Mouse (Mus musculus) natural killer cell, adult 2 months (primary cell): ENCODE measurements around the gene Rasa3.

Experiments
- DNase-seq, 2 experiments: peaks; one replicate each; pipeline ENCODE4 v3.0.0; 2022; ENCODE audit warnings: low spot score in 2 of 2

Rasa3 gene

DNA sequence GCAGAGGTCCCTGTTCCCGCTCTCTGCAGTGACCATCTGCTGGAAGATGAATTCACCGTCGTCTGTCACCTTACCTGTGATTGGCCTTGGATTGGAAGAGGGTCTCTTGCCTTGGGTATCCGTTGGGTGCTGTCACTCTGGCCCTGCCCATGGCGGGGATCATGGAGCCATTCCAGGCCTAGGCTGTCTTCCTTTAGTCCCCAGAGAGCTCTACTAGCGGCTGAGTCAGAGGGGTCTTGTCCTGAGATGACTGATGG, 125.9 kb downstream of the Rasa3 start:
- no peak for DNase-seq

DNA sequence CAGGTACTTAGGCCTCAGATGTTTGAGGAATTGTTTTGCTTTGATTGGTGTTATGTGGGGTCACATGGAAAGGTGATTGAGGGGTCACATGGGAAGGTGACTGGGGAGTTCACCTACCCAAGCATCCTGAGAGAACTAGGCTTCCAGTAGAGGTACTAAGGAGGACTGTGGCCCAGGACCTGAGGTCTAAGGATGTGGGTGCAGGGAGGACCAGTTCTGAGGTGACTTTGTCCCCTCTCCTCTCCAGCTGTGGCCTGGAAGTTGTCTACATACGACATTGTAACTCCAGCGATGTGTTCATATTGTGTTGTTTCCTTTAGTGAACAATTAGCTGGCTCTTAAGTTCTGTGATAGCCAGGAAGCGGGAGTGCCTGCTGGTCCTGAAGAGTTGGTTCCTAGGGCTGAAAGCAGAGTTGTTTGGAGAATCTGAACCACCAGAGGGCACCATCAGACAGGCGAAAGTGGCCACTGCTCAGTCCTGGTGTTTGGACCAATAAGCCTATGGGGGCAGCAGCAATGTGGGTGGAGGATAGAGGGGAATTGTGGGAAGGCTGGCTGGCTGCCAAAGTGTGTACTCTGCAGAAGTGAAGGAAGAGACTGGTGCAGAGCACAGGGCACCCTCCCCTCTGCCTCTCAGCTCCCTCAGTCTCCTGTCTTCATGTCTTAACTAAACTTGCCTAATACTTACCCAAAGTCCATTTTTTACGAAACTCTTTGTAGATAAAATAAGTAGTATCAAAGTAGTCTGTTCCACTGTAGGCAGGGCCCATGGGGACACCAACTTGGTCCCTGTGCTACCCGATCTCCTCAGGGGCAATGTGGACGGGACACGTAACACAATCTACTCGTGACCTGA, 126.5 kb downstream of the Rasa3 start:
- peak; percentile 54 to 79 for DNase-seq

DNA sequence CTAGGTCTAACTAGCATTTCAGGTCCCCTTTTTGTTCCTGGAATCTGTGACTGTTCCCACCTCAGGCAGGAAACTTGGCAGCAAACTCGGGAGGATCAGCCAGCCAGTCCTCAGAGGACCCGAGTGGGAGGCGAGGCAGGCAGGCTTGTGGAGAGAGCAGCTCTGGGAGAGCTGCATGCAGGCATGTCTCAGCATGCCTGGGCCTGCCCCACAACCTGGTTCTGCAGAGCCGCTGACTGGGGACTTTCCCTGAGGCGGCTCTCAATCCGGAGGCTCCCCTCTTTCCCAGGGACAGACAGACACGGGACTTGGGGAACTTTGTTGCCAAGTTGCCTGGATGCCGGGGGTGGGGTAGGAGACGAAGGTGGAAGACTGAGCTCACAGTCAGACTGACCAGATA, 128.6 kb downstream of the Rasa3 start:
- no peak for DNase-seq

DNA sequence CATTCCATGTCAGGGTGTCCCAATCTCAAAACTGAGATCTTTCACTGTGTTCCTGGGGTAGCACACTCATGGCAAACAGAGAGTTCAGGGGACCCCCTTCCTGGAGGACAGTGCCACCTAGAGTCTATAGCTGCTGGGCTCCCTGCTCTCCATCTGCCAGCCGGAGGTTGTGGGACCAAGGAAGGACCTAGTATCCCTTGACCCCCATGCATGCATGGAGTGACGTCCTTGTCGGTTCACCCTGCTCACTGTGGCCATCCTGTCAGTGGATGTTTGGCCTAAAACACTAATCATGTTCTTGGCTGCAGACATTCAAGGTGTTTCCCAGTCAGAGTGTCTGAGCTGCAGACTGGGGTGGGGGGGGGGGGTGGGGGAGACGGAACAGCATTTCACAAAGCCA, 129.2 kb downstream of the Rasa3 start:
- no peak for DNase-seq

DNA sequence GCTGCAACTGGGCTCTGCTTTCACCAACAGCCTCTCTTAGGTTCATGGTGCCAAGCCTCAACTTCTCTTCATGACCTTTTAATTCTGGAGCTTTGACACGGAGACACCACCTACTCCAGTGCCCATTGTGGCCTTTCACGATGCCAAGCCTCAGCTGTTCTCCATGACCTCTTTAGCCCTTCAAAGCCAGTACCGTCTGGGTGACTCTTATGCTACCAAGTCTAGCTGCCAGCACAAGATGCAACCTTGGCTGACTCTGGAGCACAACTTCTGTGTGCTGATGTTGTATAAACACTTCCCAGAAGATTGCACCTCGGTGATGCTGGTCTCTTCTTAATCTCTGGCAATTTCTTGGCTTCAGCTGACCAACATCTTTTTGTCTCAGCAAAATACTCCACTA, 131.0 kb downstream of the Rasa3 start:
- no peak for DNase-seq

DNA sequence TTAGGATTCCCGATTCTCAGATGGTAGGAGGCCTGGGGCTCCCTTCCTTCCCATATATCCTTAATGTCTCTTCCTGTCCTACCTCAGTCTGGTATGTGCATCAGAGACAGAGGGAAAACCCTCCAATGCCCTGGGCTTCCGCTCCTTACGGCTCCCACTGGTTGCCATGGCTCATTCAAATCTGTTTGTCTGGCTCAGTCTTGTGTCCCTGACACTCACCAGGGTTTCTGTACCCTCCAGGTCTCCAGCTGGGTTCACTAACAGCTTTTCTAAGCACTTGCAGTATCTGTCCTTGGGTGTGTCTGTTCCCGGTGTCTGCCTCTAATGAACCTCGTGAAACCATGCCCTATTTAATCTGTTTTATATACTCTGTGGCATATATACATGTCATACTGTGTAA, 135.9 kb downstream of the Rasa3 start:
- DNase-seq = no peak

DNA sequence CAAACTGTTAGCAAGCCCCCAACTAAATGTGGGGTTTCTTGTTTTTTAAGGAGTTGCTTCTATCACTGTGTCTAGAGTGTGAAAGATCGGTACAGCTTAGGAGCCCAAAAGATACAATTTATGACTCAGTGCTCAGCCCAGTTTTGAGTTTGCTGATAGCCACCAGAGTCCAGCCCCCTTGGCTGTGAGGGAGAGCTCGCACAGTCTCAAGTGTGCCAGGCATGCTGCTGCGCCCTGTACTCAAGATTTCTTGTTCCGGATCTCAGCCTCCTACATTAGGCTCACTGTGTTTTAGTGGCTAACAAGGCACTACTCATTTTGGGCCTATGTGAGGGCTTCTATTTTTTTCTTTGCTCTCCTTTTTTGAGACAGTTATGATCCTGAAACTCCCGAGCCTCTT, 137.3 kb downstream of the Rasa3 start:
- no peak for DNase-seq

DNA sequence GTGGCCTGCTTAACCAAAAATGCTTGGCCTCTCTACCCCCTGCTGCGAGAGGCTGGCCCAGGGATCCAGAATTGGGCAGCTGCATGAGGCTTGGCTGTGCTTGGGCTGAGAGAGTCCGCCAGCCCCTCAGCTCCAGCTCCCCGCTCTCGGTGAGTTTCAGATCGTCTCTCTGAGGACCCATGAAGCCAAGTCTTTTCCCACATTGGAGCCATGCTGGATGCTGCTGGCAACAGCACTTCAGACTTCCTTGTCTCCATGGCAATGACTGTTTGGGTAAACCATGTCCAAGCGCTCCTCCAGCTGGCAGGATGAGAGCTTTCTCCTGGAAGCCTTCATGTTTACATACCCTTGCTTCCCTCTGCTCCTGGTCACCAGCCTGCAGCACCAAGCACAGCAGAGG, 138.6 kb downstream of the Rasa3 start:
- no peak for DNase-seq

DNA sequence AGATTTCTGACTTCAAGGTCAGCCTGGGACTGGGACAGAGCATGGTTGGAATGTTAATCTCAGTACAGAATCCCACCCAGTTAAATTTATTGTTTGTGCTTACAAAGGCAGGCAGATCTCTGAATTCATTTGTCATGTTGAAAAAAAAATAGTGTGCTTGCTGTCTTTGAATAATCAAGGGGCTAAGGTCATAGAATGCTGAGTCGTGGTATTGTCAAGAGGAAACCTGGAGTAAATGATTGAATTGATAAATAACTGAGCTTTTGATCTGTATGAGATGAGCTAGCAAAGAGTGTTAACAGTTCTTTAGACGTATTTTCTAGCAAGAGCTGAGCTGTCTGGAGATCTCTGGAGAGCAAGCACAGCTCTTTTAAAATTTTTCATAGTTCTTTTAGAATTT, 140.3 kb downstream of the Rasa3 start:
- DNase-seq = no peak

DNA sequence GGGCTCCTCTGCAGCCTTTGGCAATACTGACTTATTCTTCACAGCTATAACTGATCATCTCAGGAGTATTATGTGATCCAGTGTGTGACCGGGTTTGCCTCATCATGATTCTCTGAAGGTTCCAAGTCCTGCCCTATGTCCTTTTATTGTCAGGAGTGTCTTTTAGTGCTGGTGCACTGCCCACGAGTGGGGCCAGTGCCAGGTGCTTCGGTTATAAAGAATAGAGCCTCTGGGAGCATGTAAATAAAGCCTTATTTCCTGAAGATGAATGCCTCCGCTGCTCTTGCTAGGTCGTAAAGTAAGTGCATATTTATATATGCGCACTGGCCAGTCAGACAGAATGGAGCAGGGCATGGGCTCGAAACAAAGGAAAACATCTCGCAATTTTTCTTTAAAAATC, 144.3 kb downstream of the Rasa3 start:
- DNase-seq = no peak

DNA sequence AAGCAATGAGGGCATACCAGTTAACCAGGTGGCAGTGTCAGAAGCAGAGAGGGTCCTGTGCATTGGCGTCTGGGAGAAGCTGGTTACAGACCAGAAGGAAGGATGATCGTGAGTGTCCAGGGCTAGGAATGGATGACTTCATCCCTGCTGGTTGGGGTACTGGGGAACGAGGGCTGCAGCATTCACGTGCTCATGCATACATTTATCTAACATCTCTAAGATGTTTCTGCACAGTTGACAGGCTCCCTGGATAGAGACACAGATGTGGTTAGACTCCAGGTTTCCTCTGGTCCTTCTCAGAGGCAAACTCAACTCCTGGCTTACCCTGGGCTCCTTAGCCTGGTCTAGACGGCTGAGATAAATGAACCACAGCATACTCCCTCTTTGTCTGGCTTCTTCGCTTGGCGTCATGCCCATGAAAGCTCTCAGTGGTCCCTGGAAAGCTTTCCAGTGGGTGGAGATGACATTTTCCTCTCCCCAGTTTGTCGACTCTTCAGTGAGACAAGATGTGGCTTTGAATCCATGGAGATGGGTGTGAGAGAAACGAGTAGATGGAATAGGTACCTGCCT, 145.7 kb downstream of the Rasa3 start:
- no peak for DNase-seq

DNA sequence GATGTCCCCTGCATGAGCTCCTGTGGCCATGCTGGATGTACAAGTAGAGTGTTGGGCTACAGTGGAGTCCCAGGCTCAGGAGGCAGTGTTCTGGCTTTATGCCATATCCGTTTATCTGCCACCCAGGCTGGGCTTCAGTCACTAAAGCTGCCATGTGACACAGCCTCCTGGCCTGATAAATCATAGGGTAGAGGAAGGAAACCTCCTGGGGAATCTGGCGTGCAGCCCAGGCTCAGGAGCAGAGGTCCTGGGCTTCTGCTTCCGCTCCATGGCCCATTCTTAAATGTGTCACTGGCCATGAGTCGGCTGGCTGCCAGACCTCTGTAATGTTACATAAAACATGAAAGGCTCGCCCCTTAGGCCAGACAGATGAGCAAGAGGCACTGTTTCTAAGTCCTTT, 146.5 kb downstream of the Rasa3 start:
- DNase-seq = no peak

DNA sequence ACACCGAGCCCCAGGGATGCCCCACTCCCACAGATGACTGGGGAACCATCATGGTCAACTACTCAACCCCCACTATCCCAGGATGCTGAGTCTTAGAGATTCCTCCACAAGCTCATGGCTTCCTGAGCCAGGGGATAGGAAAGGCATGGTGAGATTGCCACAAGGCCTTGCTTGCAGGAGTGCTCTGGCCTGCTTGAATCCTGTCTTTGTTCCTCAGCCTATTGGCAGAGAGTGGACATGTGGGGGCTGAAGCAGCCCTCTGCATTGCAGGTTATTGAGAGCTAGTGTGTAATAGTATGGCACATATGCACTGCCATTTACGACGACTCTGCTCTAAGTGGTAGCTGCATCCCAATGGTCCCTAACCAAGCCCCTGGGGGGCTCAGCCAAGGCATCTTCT, 147.0 kb downstream of the Rasa3 start:
- no peak for DNase-seq

DNA sequence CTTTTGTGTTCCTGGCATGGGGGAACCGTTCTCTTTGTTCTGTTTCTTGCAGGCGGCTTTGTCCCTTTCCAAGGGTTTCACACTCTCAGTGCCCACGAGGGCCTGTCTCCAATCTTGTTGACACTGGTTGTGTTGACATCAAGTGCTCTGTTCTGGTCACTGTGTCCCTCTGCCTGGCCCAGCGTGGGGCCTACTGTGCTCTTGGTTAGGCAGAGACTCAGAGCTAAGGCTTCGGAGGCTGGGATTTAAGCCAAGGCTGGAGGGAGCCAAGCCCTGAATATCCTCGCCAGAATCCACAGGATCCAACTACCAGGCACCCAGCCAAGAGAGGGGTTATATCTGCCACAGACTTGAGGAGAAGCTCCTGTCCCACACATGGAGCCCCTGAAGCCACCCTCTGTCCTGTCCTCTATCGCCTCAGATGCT, 147.5 kb downstream of the Rasa3 start:
- no peak for DNase-seq

DNA sequence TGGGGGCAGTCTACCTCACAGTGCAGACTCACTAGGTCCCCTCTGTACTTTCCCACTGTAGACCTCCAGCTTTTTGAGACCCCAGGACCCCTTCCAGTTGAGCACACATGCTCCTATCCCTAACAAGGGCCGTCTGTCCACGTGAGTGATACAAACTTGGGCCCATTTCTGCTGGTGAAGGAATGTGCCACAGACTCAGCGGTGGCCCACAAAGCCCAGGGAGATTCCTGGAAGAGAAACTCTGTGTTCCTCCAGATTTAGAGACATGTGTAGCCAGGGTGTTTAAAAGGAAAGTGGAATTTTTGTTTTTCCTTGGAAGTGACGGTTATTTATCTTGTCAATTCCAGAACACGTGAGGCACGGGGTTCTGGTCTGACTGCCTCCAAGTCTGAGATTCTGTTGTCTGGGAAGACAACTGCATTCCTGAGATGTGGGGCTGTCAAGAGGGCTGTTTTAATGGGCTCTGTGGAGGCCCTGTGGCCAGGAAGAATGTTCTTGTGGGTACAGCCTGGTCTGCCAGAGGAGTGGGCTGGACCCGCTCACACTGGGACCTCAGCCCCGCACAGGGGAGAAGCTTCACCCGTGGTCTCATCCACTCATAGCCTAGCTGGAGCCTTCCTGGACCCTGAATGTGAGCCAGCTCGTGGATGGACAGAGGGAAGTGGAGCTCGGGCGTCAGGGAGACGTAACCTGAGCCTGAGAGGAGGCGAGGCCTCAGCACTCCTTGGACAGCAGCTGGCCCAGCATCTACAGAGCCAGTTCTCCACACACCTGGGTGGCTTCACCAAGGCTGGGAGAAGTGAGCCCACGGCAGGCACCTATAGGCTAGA, 148.2 kb downstream of the Rasa3 start:
- no peak for DNase-seq

DNA sequence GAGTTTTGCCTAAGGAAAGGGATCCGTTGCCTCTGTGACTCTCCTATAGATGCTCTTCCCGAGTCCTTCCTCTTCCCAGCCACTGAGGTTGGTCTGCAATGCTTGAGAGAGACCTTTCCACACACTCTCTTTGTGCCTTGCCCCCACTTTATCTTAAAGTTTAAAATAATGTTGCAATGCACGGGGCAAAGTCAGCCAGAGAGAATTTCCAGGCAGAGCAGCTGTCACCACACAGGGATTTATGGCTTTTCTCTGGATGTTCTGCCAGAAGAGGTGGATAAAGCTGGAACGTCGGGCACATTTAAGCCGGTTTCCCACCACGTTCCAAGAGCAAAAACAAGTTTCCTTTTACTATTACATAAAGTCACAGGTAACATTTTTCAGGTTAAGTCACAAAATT, 156.0 kb downstream of the Rasa3 start:
- no peak for DNase-seq

DNA sequence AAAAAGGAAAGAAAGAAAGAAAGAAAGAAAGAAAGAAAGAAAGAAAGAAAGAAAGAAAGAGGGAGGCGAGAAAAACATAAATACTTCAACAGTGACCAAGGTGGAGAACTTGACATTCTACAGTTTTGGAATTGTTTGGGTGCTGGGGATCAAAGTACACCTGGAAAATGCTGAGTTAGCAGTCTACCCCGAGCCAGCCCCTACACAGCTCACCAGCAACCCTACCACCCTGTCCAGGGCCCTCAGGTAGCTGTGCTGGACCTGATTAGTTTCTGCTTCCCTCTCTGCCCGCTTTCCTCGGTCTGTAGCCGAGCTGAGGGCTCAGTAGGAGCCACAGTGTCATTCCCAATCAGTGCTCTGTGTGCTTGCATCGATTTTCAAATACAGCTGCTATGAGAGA, 157.1 kb downstream of the Rasa3 start:
- DNase-seq = no peak

DNA sequence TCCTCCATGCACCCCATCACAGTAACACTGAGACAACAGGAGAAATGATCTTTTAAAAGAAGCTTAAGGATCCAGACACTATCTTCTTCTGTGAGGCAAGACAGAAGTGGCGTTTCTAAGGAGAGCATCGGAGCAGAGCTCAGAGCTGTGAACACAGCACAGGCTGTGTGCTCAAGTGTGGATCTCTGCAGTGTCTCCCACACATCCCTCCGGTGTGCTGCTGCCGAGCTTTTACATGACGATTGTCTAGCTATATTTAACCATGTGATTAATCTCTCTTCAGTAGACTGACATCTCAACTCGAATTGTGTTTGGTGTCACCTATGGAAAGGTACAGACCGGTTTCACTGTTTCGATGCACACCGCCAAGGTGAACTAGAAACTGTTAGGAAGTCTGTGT, 157.9 kb downstream of the Rasa3 start:
- DNase-seq = no peak

DNA sequence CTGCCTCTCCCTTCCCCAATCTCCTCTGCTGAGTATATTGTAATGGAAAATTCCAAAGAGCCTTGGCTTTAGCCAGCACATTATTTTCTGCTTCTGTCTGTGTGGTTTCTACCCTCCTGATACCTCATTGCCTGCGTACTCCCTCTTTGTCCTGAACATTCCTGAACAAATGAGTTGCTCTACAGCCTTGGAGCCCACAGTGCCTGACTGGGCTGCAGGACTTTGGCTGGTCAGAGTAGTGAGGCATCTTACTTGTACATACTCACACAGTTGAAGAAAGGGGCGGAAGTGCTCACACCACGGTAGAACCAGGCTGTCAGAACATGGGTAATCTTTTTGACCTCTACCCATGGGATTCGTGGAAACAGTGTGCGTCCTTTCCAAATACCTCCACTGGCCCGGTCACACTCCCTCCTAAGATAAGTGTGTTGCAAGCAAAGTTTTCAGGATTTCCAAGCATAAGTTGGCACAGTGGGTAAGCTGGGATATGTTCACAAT, 160.1 kb downstream of the Rasa3 start:
- no peak for DNase-seq
